Mouse (Mus musculus): ENCODE results near the gene Osr1.

Osr1 gene

GRCm38 (mm10) chr12:9569971-9570370 lies at the start of gene Osr1:
Gene Osr1 (plus strand): TSS chr12:9570116.
- ATAC-seq (ENCODE audit: insufficient number of reproducible peaks, low FRiP score, low TSS enrichment): no peak

- ATAC-seq (ENCODE audit: insufficient number of reproducible peaks, low FRiP score, low TSS enrichment): no peak
These were observed 19.6 kb upstream of the Osr1 start for GRCm38 (mm10) chr12:9550328-9550727.

GRCm38 (mm10) chr12:9564956-9565355 lies 5.0 kb upstream of the Osr1 start:
- ATAC-seq (ENCODE audit: insufficient number of reproducible peaks, low FRiP score, low TSS enrichment): no peak

GRCm38 (mm10) chr12:9570496-9570995 lies 630 bp downstream of the Osr1 start:
- no peak for ATAC-seq (ENCODE audit: insufficient number of reproducible peaks, low FRiP score, low TSS enrichment)

- ATAC-seq (ENCODE audit: insufficient number of reproducible peaks, low FRiP score, low TSS enrichment): no peak
These were observed 1.5 kb downstream of the Osr1 start for GRCm38 (mm10) chr12:9571276-9571940.

- ATAC-seq (ENCODE audit: insufficient number of reproducible peaks, low FRiP score, low TSS enrichment): no peak
These were observed 2.1 kb downstream of the Osr1 start for GRCm38 (mm10) chr12:9572022-9572421.

GRCm38 (mm10) chr12:9573682-9574081 lies 3.8 kb downstream of the Osr1 start:
- no peak for ATAC-seq (ENCODE audit: insufficient number of reproducible peaks, low FRiP score, low TSS enrichment)

- ATAC-seq (ENCODE audit: insufficient number of reproducible peaks, low FRiP score, low TSS enrichment): no peak
These were observed 4.4 kb downstream of the Osr1 start for GRCm38 (mm10) chr12:9574244-9574871.

GRCm38 (mm10) chr12:9575158-9576042 lies 5.5 kb downstream of the Osr1 start:
- no peak for ATAC-seq (ENCODE audit: insufficient number of reproducible peaks, low FRiP score, low TSS enrichment)

- no peak for ATAC-seq (ENCODE audit: insufficient number of reproducible peaks, low FRiP score, low TSS enrichment)
These were observed 6.2 kb downstream of the Osr1 start for GRCm38 (mm10) chr12:9576043-9576538.

- ATAC-seq (ENCODE audit: insufficient number of reproducible peaks, low FRiP score, low TSS enrichment): no peak
These were observed 7.7 kb downstream of the Osr1 start for GRCm38 (mm10) chr12:9577610-9578009.

GRCm38 (mm10) chr12:9578591-9578990 lies 8.7 kb downstream of the Osr1 start:
- no peak for ATAC-seq (ENCODE audit: insufficient number of reproducible peaks, low FRiP score, low TSS enrichment)

GRCm38 (mm10) chr12:9579301-9580030 lies 9.6 kb downstream of the Osr1 start:
- no peak for ATAC-seq (ENCODE audit: insufficient number of reproducible peaks, low FRiP score, low TSS enrichment)

GRCm38 (mm10) chr12:9580041-9580905 lies 10.4 kb downstream of the Osr1 start:
- no peak for ATAC-seq (ENCODE audit: insufficient number of reproducible peaks, low FRiP score, low TSS enrichment)

GRCm38 (mm10) chr12:9581011-9581410 lies 11.1 kb downstream of the Osr1 start:
- ATAC-seq (ENCODE audit: insufficient number of reproducible peaks, low FRiP score, low TSS enrichment): no peak

- ATAC-seq (ENCODE audit: insufficient number of reproducible peaks, low FRiP score, low TSS enrichment): no peak
These were observed 11.6 kb downstream of the Osr1 start for GRCm38 (mm10) chr12:9581506-9581905.

GRCm38 (mm10) chr12:9582248-9582995 lies 12.5 kb downstream of the Osr1 start:
- no peak for ATAC-seq (ENCODE audit: insufficient number of reproducible peaks, low FRiP score, low TSS enrichment)

- no peak for ATAC-seq (ENCODE audit: insufficient number of reproducible peaks, low FRiP score, low TSS enrichment)
These were observed 13.5 kb downstream of the Osr1 start for GRCm38 (mm10) chr12:9583380-9583779.

Measured in cerebellum, adult (tissue).